Mouse (Mus musculus) CH12.LX (cell line): ENCODE results near the gene Trim66. TPM values are rescaled to one million over a fixed set of nuclear protein-coding genes. Genes with fewer than 3 reads are reported as not detected.

Experiments
- DNase-seq: peaks from one replicate; pipeline ENCODE4 v3.0.0-alpha.2; 2013; ENCODE audit errors: extremely low read depth
- H3K27ac ChIP-seq: 2 replicates; pipeline ENCODE4 v1.5.1; 2012; ENCODE audit warnings: low read depth, mild to moderate bottlenecking, control low read depth, moderate library complexity; ENCODE audit not compliant: insufficient read depth
- H3K27me3 ChIP-seq: replicated peaks from 2 replicates; pipeline ENCODE3; 2012; ENCODE audit warnings: inconsistent platforms
- H3K36me3 ChIP-seq, 2 experiments: replicated peaks in 1 of 2; 2 replicates each; pipeline versions ENCODE3 to v1.6.1; 2012; ENCODE audit warnings: inconsistent platforms in 1 of 2, low read length in 1 of 2, mild to moderate bottlenecking in 1 of 2, mixed read lengths in 1 of 2, moderate library complexity in 1 of 2; ENCODE audit not compliant: control insufficient read depth in 1 of 2, insufficient read depth in 1 of 2
- H3K4me1 ChIP-seq, 2 experiments: 2 replicates each; pipeline ENCODE4 v1.6.1; 2012; ENCODE audit warnings: inconsistent platforms in 1 of 2, moderate library complexity in 1 of 2; ENCODE audit not compliant: insufficient read depth in 2 of 2, control insufficient read depth in 1 of 2
- H3K4me2 ChIP-seq: 2 replicates; pipeline ENCODE4 v1.6.1; 2012; ENCODE audit warnings: low read depth, mild to moderate bottlenecking, control low read depth; ENCODE audit not compliant: poor library complexity, insufficient read depth, severe bottlenecking
- H3K4me3 ChIP-seq, 3 experiments: fragments of 150-350 bp in 1 of 3; sonication (generic) in 1 of 3; replicated peaks in 1 of 3; 2 replicates each; pipeline versions ENCODE3 to v1.5.1; 2011 to 2012; ENCODE audit warnings: low read depth in 2 of 3, low read length in 2 of 3, mild to moderate bottlenecking in 2 of 3, moderate library complexity in 2 of 3, control low read depth in 1 of 3, improper control_type of control experiment in 1 of 3, inconsistent platforms in 1 of 3, mixed read lengths in 1 of 3; ENCODE audit not compliant: poor library complexity in 1 of 3
- H3K79me2 ChIP-seq: replicated peaks from 2 replicates; pipeline ENCODE4 v1.6.1; 2012; ENCODE audit warnings: mild to moderate bottlenecking, moderate library complexity; ENCODE audit not compliant: control insufficient read depth, poor library complexity, insufficient read depth, severe bottlenecking; ENCODE audit errors: extremely low read depth
- H3K9ac ChIP-seq: 2 replicates; pipeline ENCODE4 v1.6.1; 2012; ENCODE audit warnings: low read depth, mild to moderate bottlenecking, control low read depth, moderate library complexity; ENCODE audit not compliant: insufficient read depth
- H3K9me3 ChIP-seq: replicated peaks from 2 replicates; pipeline ENCODE3; 2012; ENCODE audit warnings: low read length, inconsistent platforms, mixed read lengths
- BHLHE40 ChIP-seq: IDR thresholded peaks from 2 replicates; pipeline ENCODE4 v1.6.1; 2011; ENCODE audit warnings: mild to moderate bottlenecking, low read depth, low read length, improper control_type of control experiment
- CHD1 ChIP-seq: IDR thresholded peaks from 2 replicates; pipeline ENCODE4 v1.6.1; 2012; ENCODE audit warnings: low read depth, low read length, improper control_type of control experiment, inconsistent platforms
- CHD2 ChIP-seq: IDR thresholded peaks from 2 replicates; pipeline ENCODE4 v1.6.1; 2011; ENCODE audit warnings: low read length, improper control_type of control experiment
- CTCF ChIP-seq, 2 experiments: IDR thresholded peaks in 1 of 2; conservative IDR thresholded peaks in 1 of 2; 2 replicates each; pipeline ENCODE4 v1.5.1; 2011 to 2012; ENCODE audit warnings: low read depth in 2 of 2, low read length in 2 of 2, improper control_type of control experiment in 1 of 2, inconsistent platforms in 1 of 2, mild to moderate bottlenecking in 1 of 2, moderate library complexity in 1 of 2
- GABPA ChIP-seq: IDR thresholded peaks from 2 replicates; pipeline ENCODE4 v1.6.1; 2012; ENCODE audit warnings: low read depth, low read length, improper control_type of control experiment, inconsistent platforms; ENCODE audit not compliant: insufficient replicate concordance
- JUN ChIP-seq: IDR thresholded peaks from 2 replicates; pipeline ENCODE4 v1.6.1; 2011; ENCODE audit warnings: low read depth, mild to moderate bottlenecking, low read length, improper control_type of control experiment, moderate library complexity; ENCODE audit not compliant: insufficient read depth
- MAFK ChIP-seq: IDR thresholded peaks from 2 replicates; pipeline ENCODE4 v1.6.1; 2011; ENCODE audit warnings: low read length, improper control_type of control experiment; ENCODE audit not compliant: insufficient replicate concordance
- MEF2A ChIP-seq: IDR thresholded peaks from 2 replicates; pipeline ENCODE4 v1.6.1; 2014; ENCODE audit warnings: low read depth, mild to moderate bottlenecking, inconsistent platforms, low read length, improper control_type of control experiment, borderline replicate concordance
- PAX5 ChIP-seq: IDR thresholded peaks from 2 replicates; pipeline ENCODE4 v1.6.1; 2012; ENCODE audit warnings: low read length, inconsistent platforms, mixed read lengths
- POLR2A ChIP-seq: IDR thresholded peaks from 2 replicates; pipeline ENCODE4 v1.6.1; 2011; ENCODE audit warnings: low read depth, mild to moderate bottlenecking, improper control_type of control experiment, low read length
- POLR2AphosphoS2 ChIP-seq: IDR thresholded peaks from 2 replicates; pipeline ENCODE4 v1.6.1; 2011; ENCODE audit warnings: low read depth, low read length, improper control_type of control experiment
- RAD21 ChIP-seq: IDR thresholded peaks from 2 replicates; pipeline ENCODE4 v1.6.1; 2011; ENCODE audit warnings: low read depth, mild to moderate bottlenecking, low read length, improper control_type of control experiment, moderate library complexity
- RCOR1 ChIP-seq: conservative IDR thresholded peaks from 2 replicates; pipeline ENCODE4 v1.6.1; 2012; ENCODE audit warnings: low read depth, mild to moderate bottlenecking, inconsistent platforms, low read length, improper control_type of control experiment
- SIN3A ChIP-seq: IDR thresholded peaks from 2 replicates; pipeline ENCODE4 v1.6.1; 2012; ENCODE audit warnings: low read length, improper control_type of control experiment, inconsistent platforms
- SMC3 ChIP-seq: IDR thresholded peaks from 2 replicates; pipeline ENCODE4 v1.6.1; 2011; ENCODE audit warnings: low read depth, low read length, improper control_type of control experiment
- TBP ChIP-seq: conservative IDR thresholded peaks from 2 replicates; pipeline ENCODE4 v1.6.1; 2011; ENCODE audit warnings: low read depth, low read length, improper control_type of control experiment
- TCF12 ChIP-seq: IDR thresholded peaks from 2 replicates; pipeline ENCODE4 v1.6.1; 2014; ENCODE audit warnings: low read depth, mild to moderate bottlenecking, inconsistent platforms, low read length, improper control_type of control experiment
- UBTF ChIP-seq: IDR thresholded peaks from 2 replicates; pipeline ENCODE4 v1.6.1; 2012; ENCODE audit warnings: low read depth, mild to moderate bottlenecking, inconsistent platforms, low read length, improper control_type of control experiment, moderate library complexity
- ZKSCAN1 ChIP-seq: IDR thresholded peaks from 2 replicates; pipeline ENCODE4 v1.6.1; 2012; ENCODE audit warnings: low read depth, inconsistent platforms, low read length, improper control_type of control experiment, borderline replicate concordance
- ZMIZ1 ChIP-seq: IDR thresholded peaks from 2 replicates; pipeline ENCODE4 v1.6.1; 2012; ENCODE audit warnings: low read depth, mild to moderate bottlenecking, inconsistent platforms, low read length, improper control_type of control experiment
- ZNF384 ChIP-seq: IDR thresholded peaks from 2 replicates; pipeline ENCODE4 v1.6.1; 2012; ENCODE audit warnings: low read depth, low read length, improper control_type of control experiment, inconsistent platforms
- dilution Hi-C: fragments of 300-500 bp; cut with MboI; formaldehyde crosslinking; loops from 2 replicates; pipeline ENCODE4 v1.14.3; 2020; ENCODE audit warnings: low sequenced_read_pairs; ENCODE audit not compliant: extremely low pct_unique_long_range_greater_than_20kb, extremely low pct_ligation_motif_present
- in situ Hi-C: fragments of 300-500 bp; cut with MboI; formaldehyde crosslinking; loops from 3 replicates; pipeline ENCODE4 v1.14.3; 2019; ENCODE audit warnings: low sequenced_read_pairs, low pct_ligation_motif_present, low pct_unique_long_range_greater_than_20kb, mixed read lengths
- polyA plus RNA-seq: library from polyadenylated mRNA; unstranded; fragments of >175 nt; gene quantifications from 2 replicates; pipeline ENCODE4 v1.2.1, GENCODE M21; 2012; ENCODE audit warnings: low read depth; ENCODE audit not compliant: insufficient read length
- total RNA-seq, 2 experiments: library from RNA; depleted of rRNA; stranded (reverse); fragments of 300-350 nt in 1 of 2; fragments of >200 nt in 1 of 2; gene quantifications; 2 replicates each; pipeline ENCODE4 v1.2.3; 2012 to 2014

Trim66 gene
- total and polyA plus RNA-seq, 3 experiments = 0.08 to 0.67 (median 0.12) TPM

DNA sequence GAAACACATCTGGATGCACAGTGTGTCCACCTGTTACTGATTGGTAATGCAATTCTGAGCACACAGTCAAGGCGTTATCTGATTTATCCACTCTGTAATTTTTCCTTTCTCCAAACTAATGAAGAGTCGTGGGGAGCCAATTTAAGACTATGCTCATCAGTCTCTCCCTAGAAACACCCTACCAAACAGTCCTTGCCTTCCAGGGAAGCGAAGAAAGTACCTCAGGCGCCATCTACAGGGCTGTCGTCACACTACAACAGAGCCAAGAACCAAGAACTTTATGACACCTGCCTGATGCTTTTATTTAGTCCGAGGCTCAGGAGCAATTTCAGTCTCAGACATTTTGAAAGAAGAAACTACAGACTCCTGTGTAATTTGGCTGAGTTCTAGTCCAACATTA is 62.9 kb downstream of the Trim66 start:
- Histone ChIP-seq H3K36me3 (no peaks in the 10 kb centered on the region), H3K27ac (no peak overlapping the region), H3K4me1 (no peaks in the 10 kb centered on the region), H3K9ac (no peak overlapping the region), H3K9me3 (no peaks in the 10 kb centered on the region), H3K27me3 (no peaks in the 10 kb centered on the region), H3K79me2 (no peaks in the 10 kb centered on the region), H3K4me2 (no peak overlapping the region), H3K4me3 (no peak overlapping the region)
- dilution Hi-C loops (no loop called here), in situ Hi-C loops (no loop called here)
- DNase-seq = peak; percentile 49
- TF ChIP-seq POLR2AphosphoS2 (no peak), RAD21 (peak; percentile 63), SMC3 (peak; percentile 44), CTCF (conservative IDR thresholded peaks at IDR 0.05 in 1 of 2, IDR thresholded peaks at IDR 0.05 in 1 of 2; ENCODE audit: low read depth in 2 of 2, low read length in 2 of 2) (peak; percentile 69 to 76)

DNA sequence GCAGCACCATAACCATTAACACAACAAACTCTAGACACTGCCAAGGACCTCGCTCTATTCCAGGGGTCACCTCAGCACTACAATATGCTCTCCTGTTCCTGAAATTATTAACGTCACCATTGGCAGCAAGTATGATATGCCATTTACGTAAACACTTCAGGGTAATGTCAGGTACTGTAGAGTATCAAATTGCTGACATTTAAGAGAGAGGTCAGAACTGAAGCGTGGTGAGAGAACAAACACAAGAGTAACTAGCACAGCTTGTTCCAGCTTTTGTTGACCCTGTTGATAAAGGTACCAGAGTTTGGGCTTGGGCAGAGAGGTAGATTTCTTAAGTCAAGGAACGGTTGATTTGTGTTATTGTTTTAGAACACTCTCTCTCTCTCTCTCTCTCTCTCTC is 65.2 kb downstream of the Trim66 start:
- no peak for DNase-seq
- Histone ChIP-seq H3K4me2 (no peak overlapping the region), H3K4me1 (peaks cover 2 to 4% of the 10 kb centered on the region in 2 experiments; a peak in 1 of 4 replicates), H3K36me3 (no peaks in the 10 kb centered on the region), H3K9ac (no peak overlapping the region), H3K4me3 (no peak overlapping the region), H3K27me3 (no peaks in the 10 kb centered on the region), H3K27ac (no peak overlapping the region), H3K9me3 (no peaks in the 10 kb centered on the region), H3K79me2 (no peaks in the 10 kb centered on the region)
- dilution Hi-C loops = no loop called here
- no peak for TF ChIP-seq ZMIZ1
- no peak for TF ChIP-seq JUN
- no peak for TF ChIP-seq UBTF
- no peak for TF ChIP-seq POLR2A
- TF ChIP-seq ZKSCAN1 = no peak
- no peak for TF ChIP-seq MAFK
- TF ChIP-seq GABPA = no peak
- no peak for TF ChIP-seq SIN3A
- TF ChIP-seq ZNF384 = no peak
- in situ Hi-C loops = no loop called here

DNA sequence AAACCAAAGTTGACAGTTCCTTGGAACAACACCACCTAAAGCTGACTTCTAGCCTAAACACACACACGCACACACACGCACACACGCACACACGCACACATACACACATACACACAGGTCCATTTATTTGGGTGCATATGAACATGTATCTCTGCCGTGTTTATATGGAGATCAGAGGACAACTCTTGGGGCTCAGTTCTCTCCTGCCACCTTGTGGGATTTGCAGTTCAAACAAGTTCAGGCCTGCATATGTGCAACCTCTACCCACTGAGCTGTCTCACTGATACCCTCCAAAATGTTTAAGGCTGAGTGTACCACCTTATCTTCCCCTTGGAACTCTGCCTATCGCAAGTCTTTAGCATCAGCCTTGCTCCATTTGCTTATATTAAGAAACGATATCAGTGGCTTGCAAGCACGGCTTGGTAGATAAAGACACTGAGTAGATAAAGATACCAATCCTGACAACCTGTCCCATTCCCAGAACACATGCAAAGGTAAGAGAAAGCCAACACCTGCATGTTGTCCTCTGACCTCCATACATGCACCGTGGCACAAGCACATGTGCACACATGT is 67.2 kb downstream of the Trim66 start:
- TF ChIP-seq RAD21 = peak; percentile 22
- TF ChIP-seq CHD1 = no peak
- no peak for TF ChIP-seq JUN
- no peak for TF ChIP-seq MEF2A
- no peak for TF ChIP-seq RCOR1
- TF ChIP-seq CHD2 = no peak
- no peak for TF ChIP-seq TCF12
- TF ChIP-seq BHLHE40 = no peak
- no peak for TF ChIP-seq TBP
- no peak for TF ChIP-seq ZNF384
- TF ChIP-seq SMC3 = peak; percentile 18; the same call in 1 of the 2 replicates
- no peak for TF ChIP-seq PAX5
- TF ChIP-seq CTCF (conservative IDR thresholded peaks at IDR 0.05 in 1 of 2, IDR thresholded peaks at IDR 0.05 in 1 of 2; ENCODE audit: low read depth in 2 of 2, low read length in 2 of 2) = peak in 1 of 2 experiments; percentile 41; a peak in 2 of 4 replicates
- dilution Hi-C loops = no loop called here
- in situ Hi-C loops = no loop called here
- no peak overlapping the region for H3K4me2 ChIP-seq
- no peak overlapping the region for H3K4me3 ChIP-seq
- DNase-seq = no peak
- no peaks in the 10 kb centered on the region for H3K79me2 ChIP-seq
- no peaks in the 10 kb centered on the region for H3K9me3 ChIP-seq
- no peak overlapping the region for H3K27ac ChIP-seq
- H3K27me3 ChIP-seq = no peaks in the 10 kb centered on the region
- no peaks in the 10 kb centered on the region for H3K36me3 ChIP-seq
- H3K9ac ChIP-seq = no peak overlapping the region
- peaks cover 2 to 4% of the 10 kb centered on the region in 2 experiments; a peak in 1 of 4 replicates for H3K4me1 ChIP-seq
